Mouse (Mus musculus): Measurements from ENCODE around the gene Car12. TPM values are rescaled to one million over a fixed set of nuclear protein-coding genes. Genes with fewer than 3 reads are reported as not detected.
"Not testable (repeated sequence)": the region's sequence is repeated elsewhere in the genome, so short reads cannot be mapped to it uniquely, and the experiment has no call there.

Car12 gene
- polyA plus RNA-seq, 1 experiment from 2014 or later, result 0.22 TPM

DNA sequence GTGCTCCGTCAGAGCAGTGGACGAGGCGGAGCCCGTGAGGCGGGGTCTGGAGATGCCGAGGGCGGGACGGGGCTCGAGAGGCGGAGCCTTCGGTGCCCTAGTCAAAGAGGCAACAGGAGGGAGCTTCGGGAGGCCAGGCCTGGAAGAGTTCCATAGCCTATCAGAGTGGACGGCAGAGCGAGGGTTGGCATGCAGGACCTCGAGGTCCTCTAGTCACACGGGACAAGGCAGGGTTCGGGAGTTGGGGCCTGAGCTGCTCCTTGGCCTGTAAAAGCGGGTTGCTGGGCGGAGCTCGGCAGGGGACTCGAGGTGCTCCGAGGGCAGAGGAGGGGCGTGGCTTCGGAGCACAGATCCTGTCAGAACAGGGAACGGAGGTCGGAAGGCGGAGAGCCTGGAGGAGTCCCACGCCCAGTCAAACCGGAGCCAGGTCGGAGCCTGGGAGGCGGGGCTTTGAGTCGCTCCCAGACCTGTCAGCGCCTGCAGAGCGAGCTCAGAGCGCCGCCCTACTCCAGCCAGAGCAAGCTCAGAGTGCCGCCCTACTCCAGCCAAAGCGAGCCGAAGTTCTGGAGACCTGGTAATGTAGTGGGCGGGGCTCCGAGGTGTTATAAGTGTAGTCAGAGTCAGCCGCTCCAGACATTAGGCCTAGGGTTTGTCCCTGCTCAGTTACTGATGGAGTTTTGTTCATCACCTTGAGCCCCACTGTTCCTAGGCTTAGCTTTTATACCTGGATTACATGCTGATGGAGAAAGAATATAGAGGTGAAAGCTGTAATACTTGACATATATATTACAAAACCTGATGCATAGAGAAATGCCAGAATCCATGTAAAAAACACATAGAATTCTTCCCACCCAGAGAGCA is 82.2 kb downstream of the Car12 start, which contains the start of gene Aph1b:
Gene Aph1b (minus strand): TSS at position 27 of the 861 bp plus-strand sequence.
- H3K36me3 ChIP-seq, result no peaks in the 10 kb centered on the region
- WGBS, result under 1% methylated on average over 42 of the region's 42 CpGs
- H3K9ac ChIP-seq, result peak within 1 kb of the TSS; percentile 93
- peak; percentile 99 for ATAC-seq (ENCODE audit: low read depth)
- H3K9me3 ChIP-seq, result no peaks in the 10 kb centered on the region
- peak within 1 kb of the TSS; percentile 75 for H3K4me3 ChIP-seq
- no peaks in the 10 kb centered on the region for H3K27me3 ChIP-seq
- peak within 1 kb of the TSS; percentile 94 for H3K27ac ChIP-seq (replicated peaks)
- peaks cover 21% of the 10 kb centered on the region for H3K4me1 ChIP-seq (replicated peaks)
- peak within 1 kb of the TSS; percentile 82 for H3K4me2 ChIP-seq

- WGBS, result 78% methylated on average over 5 of the region's 5 CpGs
- H3K27ac ChIP-seq (replicated peaks), result peak within 1 kb of the TSS; percentile 94
- peak within 1 kb of the TSS; percentile 82 for H3K4me2 ChIP-seq
- no peaks in the 10 kb centered on the region for H3K36me3 ChIP-seq
- peak within 1 kb of the TSS; percentile 75 for H3K4me3 ChIP-seq
- peaks cover 21% of the 10 kb centered on the region for H3K4me1 ChIP-seq (replicated peaks)
- H3K9me3 ChIP-seq, result no peaks in the 10 kb centered on the region
- peak within 1 kb of the TSS; percentile 93 for H3K9ac ChIP-seq
- no peaks in the 10 kb centered on the region for H3K27me3 ChIP-seq
- ATAC-seq (ENCODE audit: low read depth), result no peak
These were observed 83.3 kb downstream of the Car12 start, which contains the start of gene Gm10647 for GRCm38 (mm10) chr9:66796739-66797138. Gm10647 (plus strand) TSS chr9:66797039.

- H3K4me2 ChIP-seq, result no peak overlapping the region
- WGBS, result 57% methylated on average over 12 of the region's 12 CpGs
- H3K9me3 ChIP-seq, result no peaks in the 10 kb centered on the region
- no peak overlapping the region for H3K9ac ChIP-seq
- ATAC-seq (ENCODE audit: low read depth), result no peak
- no peak overlapping the region for H3K4me3 ChIP-seq
- no peaks in the 10 kb centered on the region for H3K36me3 ChIP-seq
- H3K4me1 ChIP-seq (replicated peaks), result no peaks in the 10 kb centered on the region
- no peak overlapping the region for H3K27ac ChIP-seq (replicated peaks)
- peaks cover 21% of the 10 kb centered on the region for H3K27me3 ChIP-seq
These were observed 88.5 kb downstream of the Car12 start for GRCm38 (mm10) chr9:66801947-66802346.

- WGBS, result under 1% methylated on average over 29 of the region's 37 CpGs
These were observed 92.5 kb downstream of the Car12 start for GRCm38 (mm10) chr9:66805951-66806350.

DNA sequence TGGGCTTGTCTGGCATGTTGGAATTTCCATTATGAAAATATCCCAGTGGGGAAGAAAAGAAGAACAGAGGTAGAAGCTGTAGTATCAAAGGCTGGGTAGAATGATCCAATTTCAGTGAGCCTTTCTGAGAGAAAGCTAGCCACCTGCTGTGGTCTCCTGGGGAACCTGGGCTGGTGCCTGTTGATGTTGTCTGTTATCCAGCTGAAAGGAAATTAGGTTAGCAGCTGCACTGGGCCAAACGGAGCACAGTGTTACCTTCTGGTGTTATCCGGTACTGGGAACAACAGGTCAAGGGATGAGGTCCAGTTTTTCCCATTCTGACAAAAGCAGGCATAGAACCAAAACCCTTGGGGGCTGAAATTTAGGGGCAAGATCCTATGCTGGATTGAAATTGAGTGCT is 99.9 kb downstream of the Car12 start:
- no peaks in the 10 kb centered on the region; the same call in 1 of the 2 replicates for H3K4me1 ChIP-seq (replicated peaks)
- H3K36me3 ChIP-seq, result no peaks in the 10 kb centered on the region
- no peak overlapping the region for H3K4me2 ChIP-seq
- H3K4me3 ChIP-seq, result no peak overlapping the region
- no peak overlapping the region for H3K27ac ChIP-seq (replicated peaks)
- ATAC-seq (ENCODE audit: low read depth), result no peak
- H3K9ac ChIP-seq, result no peak overlapping the region
- H3K9me3 ChIP-seq, result no peaks in the 10 kb centered on the region
- WGBS, result 14% methylated on average over 2 of the region's 2 CpGs
- no peaks in the 10 kb centered on the region for H3K27me3 ChIP-seq

More at GRCm38 (mm10) chr9:66805951-66806350, 92.5 kb downstream of the Car12 start:
- H3K36me3 ChIP-seq; H3K4me1 ChIP-seq (replicated peaks); H3K27ac ChIP-seq (replicated peaks); H3K9me3 ChIP-seq; ATAC-seq (ENCODE audit: low read depth): not testable (repeated sequence)
- Histone ChIP-seq H3K4me3 (peak overlapping the region; percentile 34), H3K9ac (peak overlapping the region; percentile 60; the same call in 1 of the 2 replicates), H3K4me2 (peak overlapping the region; percentile 58), H3K27me3 (peaks cover 28% of the 10 kb centered on the region)

Other genes with a start within 250 kb of the Car12 start
- gene Fbxl22, start 199.1 kb upstream of the Car12 start, polyA plus RNA-seq (2015; fragmentation: Nextera tagmentation; extraction: Ambion mirVana), result 1.2 and 1.7 TPM in 2 replicates
- 74.7 and 97.3 TPM in 2 replicates for gene Usp3, start 120.5 kb upstream of the Car12 start, polyA plus RNA-seq (2015; fragmentation: Nextera tagmentation; extraction: Ambion mirVana)
- 20.0 and 22.0 TPM in 2 replicates for gene Aph1b, start 81.8 kb downstream of the Car12 start, polyA plus RNA-seq (2015; fragmentation: Nextera tagmentation; extraction: Ambion mirVana)
- 0.29 and 0.70 TPM in 2 replicates for gene Gm10647, start 83.4 kb downstream of the Car12 start, polyA plus RNA-seq (2015; fragmentation: Nextera tagmentation; extraction: Ambion mirVana)
- gene Aph1c, start 121.0 kb downstream of the Car12 start, polyA plus RNA-seq (2015; fragmentation: Nextera tagmentation; extraction: Ambion mirVana), result 2.7 and 5.3 TPM in 2 replicates
- 30.5 and 36.5 TPM in 2 replicates for gene Rab8b, start 206.0 kb downstream of the Car12 start, polyA plus RNA-seq (2015; fragmentation: Nextera tagmentation; extraction: Ambion mirVana)
- gene Rps27l, start 232.4 kb downstream of the Car12 start, polyA plus RNA-seq (2015; fragmentation: Nextera tagmentation; extraction: Ambion mirVana), result 341 and 348 TPM in 2 replicates

All from neural tube, embryonic 13.5 days (tissue).